Mouse (Mus musculus): Measurements from ENCODE around the gene Sycp3. TPM values are rescaled to one million over a fixed set of nuclear protein-coding genes. Genes with fewer than 3 reads are reported as not detected.
"Not testable (repeated sequence)": the region's sequence is repeated elsewhere in the genome, so short reads cannot be mapped to it uniquely, and the experiment has no call there.

Gene Sycp3
- polyA plus RNA-seq, 1 experiment from 2014 or later: 50.4 TPM

GRCm38 (mm10) chr10:88460122-88460820, 902 bp downstream of the Sycp3 start:
- no peaks in the 10 kb centered on the region for H3K9me3 ChIP-seq (ENCODE audit: control insufficient read depth)
- no peaks in the 10 kb centered on the region for H3K36me3 ChIP-seq (ENCODE audit: control insufficient read depth, insufficient read depth)
- no peak overlapping the region for H3K4me2 ChIP-seq (replicated peaks; ENCODE audit: low read depth)
- WGBS: 74% methylated on average over 18 of the region's 18 CpGs
- no peak for TF ChIP-seq CTCF (IDR thresholded peaks at IDR 0.05; ENCODE audit: low read depth)
- no peak overlapping the region for H3K4me3 ChIP-seq (ENCODE audit: low read depth, low read length)
- no peak overlapping the region for H3K27ac ChIP-seq (ENCODE audit: low read depth, low read length)
- 0 out of 2 replicates have a peak, but pooled peaks have one; percentile 33 for ATAC-seq
- H3K9ac ChIP-seq (ENCODE audit: low read depth, low read length): no peak overlapping the region
- no peaks in the 10 kb centered on the region for H3K27me3 ChIP-seq (replicated peaks; ENCODE audit: control insufficient read depth, insufficient read depth, low read length)
- H3K4me1 ChIP-seq (replicated peaks; ENCODE audit: control insufficient read depth, insufficient read depth, low read length): no peaks in the 10 kb centered on the region

- H3K4me1 ChIP-seq (replicated peaks; ENCODE audit: control insufficient read depth, insufficient read depth, low read length); H3K9me3 ChIP-seq (ENCODE audit: control insufficient read depth); H3K9ac ChIP-seq (ENCODE audit: low read depth, low read length); H3K4me3 ChIP-seq (ENCODE audit: low read depth, low read length); H3K27ac ChIP-seq (ENCODE audit: low read depth, low read length); H3K4me2 ChIP-seq (replicated peaks; ENCODE audit: low read depth); H3K27me3 ChIP-seq (replicated peaks; ENCODE audit: control insufficient read depth, insufficient read depth, low read length): not testable (repeated sequence)
- H3K36me3 ChIP-seq (ENCODE audit: control insufficient read depth, insufficient read depth): peaks cover 21% of the 10 kb centered on the region
- ATAC-seq: peak; percentile 49; the same call in 1 of the 2 replicates
- WGBS: 77% methylated on average over 10 of the region's 10 CpGs
These were observed 23.5 kb downstream of the Sycp3 start for GRCm38 (mm10) chr10:88482866-88483265.

- TF ChIP-seq CTCF (IDR thresholded peaks at IDR 0.05; ENCODE audit: low read depth): no peak
- Histone ChIP-seq H3K4me2 (replicated peaks; ENCODE audit: low read depth) (no peak overlapping the region), H3K36me3 (ENCODE audit: control insufficient read depth, insufficient read depth) (peaks cover 22% of the 10 kb centered on the region), H3K9me3 (ENCODE audit: control insufficient read depth) (no peaks in the 10 kb centered on the region), H3K4me3 (ENCODE audit: low read depth, low read length) (no peak overlapping the region), H3K27ac (ENCODE audit: low read depth, low read length) (no peak overlapping the region), H3K27me3 (replicated peaks; ENCODE audit: control insufficient read depth, insufficient read depth, low read length) (no peaks in the 10 kb centered on the region), H3K9ac (ENCODE audit: low read depth, low read length) (no peak overlapping the region), H3K4me1 (replicated peaks; ENCODE audit: control insufficient read depth, insufficient read depth, low read length) (no peaks in the 10 kb centered on the region)
- ATAC-seq: no peak
- WGBS: 79% methylated on average over 5 of the region's 5 CpGs
These were observed 29.3 kb downstream of the Sycp3 start for GRCm38 (mm10) chr10:88488629-88489028.

GRCm38 (mm10) chr10:88491632-88492031, 32.3 kb downstream of the Sycp3 start:
- H3K27ac ChIP-seq (ENCODE audit: low read depth, low read length): no peak overlapping the region
- H3K27me3 ChIP-seq (replicated peaks; ENCODE audit: control insufficient read depth, insufficient read depth, low read length): no peaks in the 10 kb centered on the region
- H3K4me1 ChIP-seq (replicated peaks; ENCODE audit: control insufficient read depth, insufficient read depth, low read length): no peaks in the 10 kb centered on the region
- 48% methylated on average over 7 of the region's 7 CpGs for WGBS
- no peak overlapping the region for H3K4me2 ChIP-seq (replicated peaks; ENCODE audit: low read depth)
- H3K4me3 ChIP-seq (ENCODE audit: low read depth, low read length): no peak overlapping the region
- TF ChIP-seq CTCF (IDR thresholded peaks at IDR 0.05; ENCODE audit: low read depth): peak; percentile 64
- H3K9ac ChIP-seq (ENCODE audit: low read depth, low read length): no peak overlapping the region
- peaks cover 7% of the 10 kb centered on the region; the same call in 1 of the 2 replicates for H3K36me3 ChIP-seq (ENCODE audit: control insufficient read depth, insufficient read depth)
- no peak for ATAC-seq
- no peaks in the 10 kb centered on the region for H3K9me3 ChIP-seq (ENCODE audit: control insufficient read depth)

- no peaks in the 10 kb centered on the region for H3K9me3 ChIP-seq (ENCODE audit: control insufficient read depth)
- no peaks in the 10 kb centered on the region for H3K27me3 ChIP-seq (replicated peaks; ENCODE audit: control insufficient read depth, insufficient read depth, low read length)
- no peak overlapping the region for H3K4me3 ChIP-seq (ENCODE audit: low read depth, low read length)
- H3K27ac ChIP-seq (ENCODE audit: low read depth, low read length): peak overlapping the region; percentile 28; the same call in 1 of the 2 replicates
- H3K9ac ChIP-seq (ENCODE audit: low read depth, low read length): no peak overlapping the region
- no peak for TF ChIP-seq CTCF (IDR thresholded peaks at IDR 0.05; ENCODE audit: low read depth)
- no peaks in the 10 kb centered on the region for H3K4me1 ChIP-seq (replicated peaks; ENCODE audit: control insufficient read depth, insufficient read depth, low read length)
- WGBS: 72% methylated on average over 8 of the region's 8 CpGs
- ATAC-seq: no peak
- H3K4me2 ChIP-seq (replicated peaks; ENCODE audit: low read depth): 0 out of 2 replicates have a peak overlapping the region, but pooled peaks have one; percentile 6
- 0 out of 2 replicates have a peak, but pooled peaks cover 7% of the 10 kb centered on the region for H3K36me3 ChIP-seq (ENCODE audit: control insufficient read depth, insufficient read depth)
These were observed 33.3 kb downstream of the Sycp3 start for GRCm38 (mm10) chr10:88492658-88493057.

- Histone ChIP-seq H3K4me1 (replicated peaks; ENCODE audit: control insufficient read depth, insufficient read depth, low read length) (no peaks in the 10 kb centered on the region), H3K4me2 (replicated peaks; ENCODE audit: low read depth) (peak overlapping the region; percentile 49), H3K27me3 (replicated peaks; ENCODE audit: control insufficient read depth, insufficient read depth, low read length) (no peaks in the 10 kb centered on the region), H3K9ac (ENCODE audit: low read depth, low read length) (no peak overlapping the region), H3K27ac (ENCODE audit: low read depth, low read length) (peak overlapping the region; percentile 75), H3K4me3 (ENCODE audit: low read depth, low read length) (no peak overlapping the region), H3K36me3 (ENCODE audit: control insufficient read depth, insufficient read depth) (no peaks in the 10 kb centered on the region), H3K9me3 (ENCODE audit: control insufficient read depth) (no peaks in the 10 kb centered on the region)
- 44% methylated on average over 4 of the region's 4 CpGs for WGBS
- TF ChIP-seq CTCF (IDR thresholded peaks at IDR 0.05; ENCODE audit: low read depth): no peak
- peak; percentile 78 for ATAC-seq
These were observed 35.7 kb downstream of the Sycp3 start for GRCm38 (mm10) chr10:88494959-88495587.

Data from intestine, postnatal 0 days (tissue).